Mouse (Mus musculus): ENCODE data around the gene Tshz2. TPM values are rescaled to one million over a fixed set of nuclear protein-coding genes. Genes with fewer than 3 reads are reported as not detected.

Tshz2 gene
- polyA plus RNA-seq, 1 experiment, result 16.1 TPM

DNA sequence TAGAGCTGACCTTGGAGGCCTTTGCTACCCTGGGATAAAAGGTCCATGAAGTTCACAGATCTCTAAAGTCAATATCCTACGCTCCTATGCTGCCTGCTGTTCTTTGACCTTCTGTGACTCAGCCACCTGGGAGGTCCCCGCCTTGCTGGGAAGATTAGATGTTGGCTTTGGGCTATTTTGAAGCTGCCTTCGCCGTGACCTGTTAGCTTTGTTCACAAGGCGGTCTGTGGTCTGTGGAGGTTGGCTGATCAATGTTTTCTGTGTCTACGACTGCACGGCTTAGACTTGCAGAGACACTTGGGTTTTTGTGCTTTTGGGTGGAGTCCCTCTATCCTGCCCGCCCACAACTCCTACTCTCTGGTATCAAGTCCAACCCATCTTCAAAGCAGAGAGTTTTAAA, 42.4 kb upstream of the Tshz2 start:
- no peaks in the 10 kb centered on the region for H3K27me3 ChIP-seq (ENCODE audit: control insufficient read depth, insufficient read depth, low read length)
- WGBS, result 79% methylated on average over 8 of the region's 8 CpGs
- H3K4me1 ChIP-seq (ENCODE audit: control insufficient read depth, insufficient read depth, low read length), result no peaks in the 10 kb centered on the region; the same call in 1 of the 2 replicates
- no peak overlapping the region for H3K27ac ChIP-seq (ENCODE audit: insufficient read depth, low read length)
- no peak for DNase-seq
- no peak for TF ChIP-seq CTCF (IDR thresholded peaks at IDR 0.05; ENCODE audit: borderline replicate concordance, insufficient read depth, low read depth, low read length)
- no peak for TF ChIP-seq POLR2A (IDR thresholded peaks at IDR 0.05; ENCODE audit: borderline replicate concordance, insufficient read depth, low read length)
- no peak overlapping the region for H3K4me3 ChIP-seq (replicated peaks; ENCODE audit: insufficient read depth, low read depth, low read length)

GRCm38 (mm10) chr2:169593742-169594141, 39.1 kb upstream of the Tshz2 start:
- Histone ChIP-seq H3K4me1 (ENCODE audit: control insufficient read depth, insufficient read depth, low read length) (no peaks in the 10 kb centered on the region; the same call in 1 of the 2 replicates), H3K27me3 (ENCODE audit: control insufficient read depth, insufficient read depth, low read length) (no peaks in the 10 kb centered on the region), H3K27ac (ENCODE audit: insufficient read depth, low read length) (no peak overlapping the region), H3K4me3 (replicated peaks; ENCODE audit: insufficient read depth, low read depth, low read length) (no peak overlapping the region)
- TF ChIP-seq POLR2A (IDR thresholded peaks at IDR 0.05; ENCODE audit: borderline replicate concordance, insufficient read depth, low read length) (no peak), CTCF (IDR thresholded peaks at IDR 0.05; ENCODE audit: borderline replicate concordance, insufficient read depth, low read depth, low read length) (no peak)
- DNase-seq, result no peak
- 17% methylated on average over 3 of the region's 3 CpGs for WGBS

- no peak for TF ChIP-seq CTCF (IDR thresholded peaks at IDR 0.05; ENCODE audit: borderline replicate concordance, insufficient read depth, low read depth, low read length)
- TF ChIP-seq POLR2A (IDR thresholded peaks at IDR 0.05; ENCODE audit: borderline replicate concordance, insufficient read depth, low read length), result no peak
- no peaks in the 10 kb centered on the region for H3K4me1 ChIP-seq (ENCODE audit: control insufficient read depth, insufficient read depth, low read length)
- H3K27me3 ChIP-seq (ENCODE audit: control insufficient read depth, insufficient read depth, low read length), result no peaks in the 10 kb centered on the region
- WGBS, result 71% methylated on average over 6 of the region's 6 CpGs
- H3K4me3 ChIP-seq (replicated peaks; ENCODE audit: insufficient read depth, low read depth, low read length), result no peak overlapping the region
- no peak overlapping the region for H3K27ac ChIP-seq (ENCODE audit: insufficient read depth, low read length)
- DNase-seq, result no peak
Measured at GRCm38 (mm10) chr2:169597357-169597756, 35.5 kb upstream of the Tshz2 start.

- no peak for DNase-seq
- Histone ChIP-seq H3K4me3 (replicated peaks; ENCODE audit: insufficient read depth, low read depth, low read length) (no peak overlapping the region), H3K27ac (ENCODE audit: insufficient read depth, low read length) (no peak overlapping the region), H3K4me1 (ENCODE audit: control insufficient read depth, insufficient read depth, low read length) (no peaks in the 10 kb centered on the region), H3K27me3 (ENCODE audit: control insufficient read depth, insufficient read depth, low read length) (no peaks in the 10 kb centered on the region)
- 64% methylated on average over 8 of the region's 8 CpGs for WGBS
- TF ChIP-seq CTCF (IDR thresholded peaks at IDR 0.05; ENCODE audit: borderline replicate concordance, insufficient read depth, low read depth, low read length), result no peak
- no peak for TF ChIP-seq POLR2A (IDR thresholded peaks at IDR 0.05; ENCODE audit: borderline replicate concordance, insufficient read depth, low read length)
Measured at GRCm38 (mm10) chr2:169597971-169598370, 34.8 kb upstream of the Tshz2 start.

DNA sequence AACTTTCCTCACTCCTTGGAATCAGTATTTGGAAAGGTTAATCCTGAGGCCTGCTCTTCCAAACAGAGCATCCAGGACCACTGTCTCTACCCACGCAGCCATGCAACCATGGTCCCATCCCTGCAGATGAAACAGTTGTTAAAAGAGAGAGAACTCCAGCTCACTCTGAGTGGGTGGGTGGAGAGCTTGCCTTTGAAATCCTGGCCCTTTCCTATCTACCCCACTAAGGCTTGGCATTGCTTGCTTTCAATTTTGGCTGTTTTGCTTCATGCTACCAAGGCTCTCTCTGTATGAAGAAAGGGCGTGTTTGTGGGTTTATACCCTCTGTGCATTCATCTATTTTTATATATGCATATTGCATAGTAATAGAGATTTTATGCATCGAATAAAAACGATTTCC, 33.2 kb upstream of the Tshz2 start:
- TF ChIP-seq CTCF (IDR thresholded peaks at IDR 0.05; ENCODE audit: borderline replicate concordance, insufficient read depth, low read depth, low read length), result no peak
- TF ChIP-seq POLR2A (IDR thresholded peaks at IDR 0.05; ENCODE audit: borderline replicate concordance, insufficient read depth, low read length), result no peak

DNA sequence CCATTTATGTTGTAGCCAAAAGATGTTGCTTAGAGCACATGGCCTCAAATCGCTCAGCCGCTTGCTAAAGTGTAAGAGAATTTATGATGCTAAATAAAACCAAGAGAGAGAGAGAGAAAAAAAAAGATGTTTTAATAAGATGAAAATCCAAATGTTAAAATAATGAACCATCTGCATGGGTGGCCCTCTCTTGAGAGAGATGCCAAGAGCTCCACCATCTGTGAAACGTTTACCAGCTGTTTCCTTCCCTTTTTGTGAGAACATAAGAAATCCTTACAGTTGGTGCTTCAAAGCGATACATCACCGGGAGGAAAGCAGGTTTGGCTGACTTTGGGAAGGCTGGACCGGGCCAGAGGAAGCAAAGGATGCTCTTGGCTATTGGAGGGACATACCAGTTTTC, 32.6 kb upstream of the Tshz2 start:
- Histone ChIP-seq H3K4me1 (ENCODE audit: control insufficient read depth, insufficient read depth, low read length) (no peaks in the 10 kb centered on the region), H3K27me3 (ENCODE audit: control insufficient read depth, insufficient read depth, low read length) (no peaks in the 10 kb centered on the region), H3K4me3 (replicated peaks; ENCODE audit: insufficient read depth, low read depth, low read length) (no peak overlapping the region), H3K27ac (ENCODE audit: insufficient read depth, low read length) (no peak overlapping the region)
- TF ChIP-seq CTCF (IDR thresholded peaks at IDR 0.05; ENCODE audit: borderline replicate concordance, insufficient read depth, low read depth, low read length) (no peak), POLR2A (IDR thresholded peaks at IDR 0.05; ENCODE audit: borderline replicate concordance, insufficient read depth, low read length) (no peak)
- 44% methylated on average over 6 of the region's 6 CpGs for WGBS
- DNase-seq, result no peak

More for the DNA sequence above, 33.2 kb upstream of the Tshz2 start:
- no peaks in the 10 kb centered on the region for H3K27me3 ChIP-seq (ENCODE audit: control insufficient read depth, insufficient read depth, low read length)
- WGBS, result 62% methylated on average over 4 of the region's 4 CpGs
- no peak overlapping the region for H3K27ac ChIP-seq (ENCODE audit: insufficient read depth, low read length)
- no peak for DNase-seq
- H3K4me1 ChIP-seq (ENCODE audit: control insufficient read depth, insufficient read depth, low read length), result no peaks in the 10 kb centered on the region
- H3K4me3 ChIP-seq (replicated peaks; ENCODE audit: insufficient read depth, low read depth, low read length), result no peak overlapping the region

DNA sequence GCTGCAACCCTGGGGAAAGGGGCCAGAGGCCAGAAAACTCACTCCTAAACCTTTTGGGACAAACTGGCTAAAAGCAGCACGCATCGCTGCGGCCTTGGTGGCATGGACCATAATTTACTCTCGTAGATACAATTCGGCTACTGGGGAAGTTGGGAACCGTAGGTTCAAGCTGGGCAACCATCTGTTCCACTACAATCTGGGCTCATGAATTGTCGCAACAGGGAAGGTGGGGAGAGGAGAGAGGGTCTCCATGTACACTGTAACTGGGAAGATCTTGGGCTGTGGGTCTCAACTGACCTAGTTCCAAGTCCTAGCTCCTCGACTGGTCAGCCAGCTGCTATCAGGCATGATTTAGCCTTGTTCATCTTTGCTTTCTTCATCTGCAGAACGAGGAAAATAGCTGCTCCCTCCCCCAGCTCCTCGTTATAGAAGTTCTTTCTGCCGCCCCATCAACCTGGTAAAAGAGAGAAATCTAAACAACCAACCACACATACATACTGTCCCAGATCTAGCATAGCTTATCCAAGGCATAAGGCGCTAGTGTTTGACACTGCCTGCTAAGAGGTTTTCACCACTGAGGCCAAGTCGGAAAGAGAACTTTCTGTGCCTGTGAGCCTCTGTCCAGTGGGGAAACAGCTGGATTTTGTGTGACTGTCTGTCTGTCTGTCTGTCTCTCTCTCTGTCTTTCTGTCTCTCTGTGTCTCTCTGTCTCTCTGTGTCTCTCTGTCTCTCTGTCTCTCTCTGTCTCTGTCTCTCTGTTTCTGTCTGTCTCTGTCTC, 25.7 kb upstream of the Tshz2 start:
- DNase-seq, result no peak
- Histone ChIP-seq H3K4me3 (replicated peaks; ENCODE audit: insufficient read depth, low read depth, low read length) (no peak overlapping the region), H3K27me3 (ENCODE audit: control insufficient read depth, insufficient read depth, low read length) (no peaks in the 10 kb centered on the region; the same call in 1 of the 2 replicates), H3K4me1 (ENCODE audit: control insufficient read depth, insufficient read depth, low read length) (no peaks in the 10 kb centered on the region), H3K27ac (ENCODE audit: insufficient read depth, low read length) (no peak overlapping the region)
- TF ChIP-seq POLR2A (IDR thresholded peaks at IDR 0.05; ENCODE audit: borderline replicate concordance, insufficient read depth, low read length) (no peak), CTCF (IDR thresholded peaks at IDR 0.05; ENCODE audit: borderline replicate concordance, insufficient read depth, low read depth, low read length) (no peak)
- 26% methylated on average over 13 of the region's 13 CpGs for WGBS

GRCm38 (mm10) chr2:169607787-169608186, 25.0 kb upstream of the Tshz2 start:
- H3K27ac ChIP-seq (ENCODE audit: insufficient read depth, low read length), result no peak overlapping the region
- H3K27me3 ChIP-seq (ENCODE audit: control insufficient read depth, insufficient read depth, low read length), result no peaks in the 10 kb centered on the region; the same call in 1 of the 2 replicates
- no peak overlapping the region for H3K4me3 ChIP-seq (replicated peaks; ENCODE audit: insufficient read depth, low read depth, low read length)
- TF ChIP-seq POLR2A (IDR thresholded peaks at IDR 0.05; ENCODE audit: borderline replicate concordance, insufficient read depth, low read length) (no peak), CTCF (IDR thresholded peaks at IDR 0.05; ENCODE audit: borderline replicate concordance, insufficient read depth, low read depth, low read length) (no peak)
- WGBS, result 62% methylated on average over 2 of the region's 2 CpGs
- no peak for DNase-seq
- H3K4me1 ChIP-seq (ENCODE audit: control insufficient read depth, insufficient read depth, low read length), result no peaks in the 10 kb centered on the region
